Mouse (Mus musculus): ENCODE data around the gene Il4. TPM values are rescaled to one million over a fixed set of nuclear protein-coding genes. Genes with fewer than 3 reads are reported as not detected.

The Il4 gene
- total and polyA plus RNA-seq, 3 experiments: 0.27 TPM; not detected in 2

DNA sequence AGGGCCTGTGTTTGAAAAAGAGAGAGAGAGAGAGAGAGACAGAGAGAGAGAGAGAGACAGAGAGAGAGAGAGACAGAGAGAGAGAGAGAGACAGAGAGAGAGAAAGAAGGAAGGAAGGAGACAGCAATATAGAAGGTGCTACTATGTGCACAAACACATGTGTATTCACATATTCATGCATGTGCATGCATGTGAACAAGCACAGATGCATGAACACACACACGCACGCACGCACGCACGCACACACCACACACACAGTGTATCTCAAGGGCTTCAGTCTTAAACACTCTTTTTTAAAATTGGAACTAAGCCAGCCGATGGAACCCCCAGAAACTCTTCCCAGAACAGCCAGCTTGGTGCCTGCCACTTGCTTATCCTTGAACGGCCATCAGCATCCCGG, 2.9 kb downstream of the Il4 start:
- Histone ChIP-seq H3K79me2 (replicated peaks; ENCODE audit: control insufficient read depth, insufficient read depth, low read length) (no peaks in the 10 kb centered on the region), H3K27ac (no peak overlapping the region), H3K4me1 (ENCODE audit: control insufficient read depth, insufficient read depth, low read length) (no peaks in the 10 kb centered on the region), H3K4me3 (no peak overlapping the region), H3K9ac (ENCODE audit: low read depth, low read length) (no peak overlapping the region), H3K27me3 (ENCODE audit: control insufficient read depth, insufficient read depth, low read length) (no peaks in the 10 kb centered on the region), H3K36me3 (ENCODE audit: control insufficient read depth, insufficient read depth, low read length) (no peaks in the 10 kb centered on the region)
- TF ChIP-seq POLR2A (IDR thresholded peaks at IDR 0.05; ENCODE audit: insufficient read depth, low read depth, low read length) (no peak), EP300 (IDR thresholded peaks at IDR 0.05; ENCODE audit: insufficient read depth, low read depth, low read length) (no peak), CTCF (IDR thresholded peaks at IDR 0.05) (no peak)
- DNase-seq: no peak
- WGBS: 94% methylated on average over 8 of the region's 8 CpGs
- intact Hi-C loops (cut with DNase I): no loop called here

DNA sequence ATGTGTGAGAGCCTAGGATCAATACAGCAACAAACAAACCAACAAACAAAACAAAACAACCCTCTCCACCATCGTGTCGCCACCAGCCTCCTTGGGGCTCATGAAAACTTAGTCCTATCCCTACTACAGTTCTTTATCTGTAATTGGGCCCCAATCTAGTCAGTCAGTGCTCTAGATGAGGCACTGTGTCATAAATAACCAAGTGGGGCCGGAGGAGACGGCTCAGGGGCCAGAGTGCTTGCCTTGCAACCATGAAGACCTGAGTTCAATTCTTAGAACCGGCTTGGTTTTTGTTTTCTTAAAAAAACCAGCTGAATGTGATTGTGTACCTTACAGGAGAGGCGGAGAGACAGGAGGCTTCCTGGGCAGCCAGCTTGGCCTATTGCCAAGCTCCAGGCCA, 3.3 kb downstream of the Il4 start:
- 63% methylated on average over 6 of the region's 6 CpGs for WGBS
- DNase-seq: no peak
- Histone ChIP-seq H3K79me2 (replicated peaks; ENCODE audit: control insufficient read depth, insufficient read depth, low read length) (no peaks in the 10 kb centered on the region), H3K27ac (no peak overlapping the region), H3K4me3 (no peak overlapping the region), H3K36me3 (ENCODE audit: control insufficient read depth, insufficient read depth, low read length) (no peaks in the 10 kb centered on the region), H3K4me1 (ENCODE audit: control insufficient read depth, insufficient read depth, low read length) (no peaks in the 10 kb centered on the region), H3K9ac (ENCODE audit: low read depth, low read length) (no peak overlapping the region), H3K27me3 (ENCODE audit: control insufficient read depth, insufficient read depth, low read length) (no peaks in the 10 kb centered on the region)
- TF ChIP-seq POLR2A (IDR thresholded peaks at IDR 0.05; ENCODE audit: insufficient read depth, low read depth, low read length) (no peak), CTCF (IDR thresholded peaks at IDR 0.05) (no peak), EP300 (IDR thresholded peaks at IDR 0.05; ENCODE audit: insufficient read depth, low read depth, low read length) (no peak)
- intact Hi-C loops (cut with DNase I): no loop called here

DNA sequence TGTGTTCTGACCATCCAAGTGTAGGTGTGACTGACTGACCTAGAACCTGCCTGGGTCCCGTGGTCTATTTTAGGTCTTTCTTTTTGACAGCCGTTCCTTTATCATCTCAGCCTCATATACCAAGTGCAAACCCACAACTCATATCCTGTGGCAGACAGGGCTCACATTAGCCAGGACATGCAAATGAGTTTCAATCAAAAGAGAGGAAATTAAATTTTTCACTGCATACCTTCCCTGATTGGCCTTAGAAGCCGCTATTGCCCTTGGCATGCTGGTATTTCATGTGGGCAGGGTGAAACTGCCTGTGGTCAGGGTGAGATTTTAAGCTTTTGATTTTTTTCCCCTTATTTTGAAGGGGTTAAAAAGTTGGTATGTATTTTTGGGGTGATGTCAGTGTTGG, 8.8 kb downstream of the Il4 start:
- no peak overlapping the region for H3K9ac ChIP-seq (ENCODE audit: low read depth, low read length)
- no peak for DNase-seq
- no peaks in the 10 kb centered on the region for H3K79me2 ChIP-seq (replicated peaks; ENCODE audit: control insufficient read depth, insufficient read depth, low read length)
- no peak for TF ChIP-seq CTCF (IDR thresholded peaks at IDR 0.05)
- TF ChIP-seq POLR2A (IDR thresholded peaks at IDR 0.05; ENCODE audit: insufficient read depth, low read depth, low read length): no peak
- no peak for TF ChIP-seq EP300 (IDR thresholded peaks at IDR 0.05; ENCODE audit: insufficient read depth, low read depth, low read length)
- H3K27me3 ChIP-seq (ENCODE audit: control insufficient read depth, insufficient read depth, low read length): no peaks in the 10 kb centered on the region
- H3K36me3 ChIP-seq (ENCODE audit: control insufficient read depth, insufficient read depth, low read length): no peaks in the 10 kb centered on the region
- no peaks in the 10 kb centered on the region for H3K4me1 ChIP-seq (ENCODE audit: control insufficient read depth, insufficient read depth, low read length)
- H3K27ac ChIP-seq: no peak overlapping the region
- 77% methylated on average over 3 of the region's 3 CpGs for WGBS
- no peak overlapping the region for H3K4me3 ChIP-seq
- intact Hi-C loops (cut with DNase I): no loop called here

DNA sequence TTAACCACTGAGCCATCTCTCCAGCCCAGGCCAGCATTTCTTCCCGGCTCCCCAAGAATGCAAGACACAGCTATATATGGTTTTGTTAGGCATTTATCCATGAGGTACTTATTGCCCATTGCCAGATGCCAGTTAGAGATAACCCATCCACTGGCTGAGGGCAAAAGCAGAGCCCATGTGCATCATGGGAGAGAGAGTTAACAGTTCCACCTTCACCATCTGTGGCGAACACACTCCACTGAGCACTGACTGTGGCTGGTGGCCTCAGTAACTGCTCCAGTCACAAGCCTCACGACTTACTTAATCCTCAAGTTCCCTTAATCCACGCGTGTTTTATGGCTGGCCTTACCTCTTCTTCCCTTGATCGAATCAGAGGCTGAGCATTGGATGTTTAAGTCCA, 9.2 kb downstream of the Il4 start:
- no peak overlapping the region for H3K27ac ChIP-seq
- no peaks in the 10 kb centered on the region for H3K27me3 ChIP-seq (ENCODE audit: control insufficient read depth, insufficient read depth, low read length)
- H3K36me3 ChIP-seq (ENCODE audit: control insufficient read depth, insufficient read depth, low read length): no peaks in the 10 kb centered on the region
- no peaks in the 10 kb centered on the region for H3K4me1 ChIP-seq (ENCODE audit: control insufficient read depth, insufficient read depth, low read length)
- intact Hi-C loops (cut with DNase I): no loop called here
- DNase-seq: no peak
- TF ChIP-seq EP300 (IDR thresholded peaks at IDR 0.05; ENCODE audit: insufficient read depth, low read depth, low read length): no peak
- TF ChIP-seq CTCF (IDR thresholded peaks at IDR 0.05): no peak
- TF ChIP-seq POLR2A (IDR thresholded peaks at IDR 0.05; ENCODE audit: insufficient read depth, low read depth, low read length): no peak
- 85% methylated on average over 6 of the region's 6 CpGs for WGBS
- no peaks in the 10 kb centered on the region for H3K79me2 ChIP-seq (replicated peaks; ENCODE audit: control insufficient read depth, insufficient read depth, low read length)
- H3K9ac ChIP-seq (ENCODE audit: low read depth, low read length): no peak overlapping the region
- H3K4me3 ChIP-seq: no peak overlapping the region

DNA sequence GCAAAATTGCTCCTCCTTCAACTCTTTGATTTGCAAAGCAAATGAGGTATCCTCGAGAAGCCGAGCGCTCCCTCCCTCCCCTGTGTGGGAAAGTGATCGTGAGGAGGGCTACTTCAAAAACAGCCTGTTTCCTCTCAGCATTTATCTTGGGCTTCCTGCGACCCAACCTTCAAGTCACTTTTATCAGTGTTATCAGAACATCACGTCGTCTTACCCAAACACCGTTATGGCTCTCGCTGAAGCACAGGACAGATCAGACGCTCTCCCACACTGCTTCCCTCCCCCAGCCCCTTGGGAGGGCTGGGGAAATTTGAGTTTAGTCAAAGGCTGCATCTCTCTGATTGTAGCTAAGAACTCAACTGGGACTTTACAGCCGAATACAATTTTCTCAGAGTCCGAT, 12.9 kb downstream of the Il4 start:
- Histone ChIP-seq H3K27me3 (ENCODE audit: control insufficient read depth, insufficient read depth, low read length) (no peaks in the 10 kb centered on the region), H3K9ac (ENCODE audit: low read depth, low read length) (no peak overlapping the region), H3K79me2 (replicated peaks; ENCODE audit: control insufficient read depth, insufficient read depth, low read length) (no peaks in the 10 kb centered on the region), H3K4me1 (ENCODE audit: control insufficient read depth, insufficient read depth, low read length) (no peaks in the 10 kb centered on the region), H3K27ac (no peak overlapping the region), H3K36me3 (ENCODE audit: control insufficient read depth, insufficient read depth, low read length) (no peaks in the 10 kb centered on the region), H3K4me3 (no peak overlapping the region)
- no peak for TF ChIP-seq POLR2A (IDR thresholded peaks at IDR 0.05; ENCODE audit: insufficient read depth, low read depth, low read length)
- no peak for TF ChIP-seq CTCF (IDR thresholded peaks at IDR 0.05)
- no peak for TF ChIP-seq EP300 (IDR thresholded peaks at IDR 0.05; ENCODE audit: insufficient read depth, low read depth, low read length)
- intact Hi-C loops (cut with DNase I): no loop called here
- WGBS: 15% methylated on average over 12 of the region's 12 CpGs
- no peak for DNase-seq

DNA sequence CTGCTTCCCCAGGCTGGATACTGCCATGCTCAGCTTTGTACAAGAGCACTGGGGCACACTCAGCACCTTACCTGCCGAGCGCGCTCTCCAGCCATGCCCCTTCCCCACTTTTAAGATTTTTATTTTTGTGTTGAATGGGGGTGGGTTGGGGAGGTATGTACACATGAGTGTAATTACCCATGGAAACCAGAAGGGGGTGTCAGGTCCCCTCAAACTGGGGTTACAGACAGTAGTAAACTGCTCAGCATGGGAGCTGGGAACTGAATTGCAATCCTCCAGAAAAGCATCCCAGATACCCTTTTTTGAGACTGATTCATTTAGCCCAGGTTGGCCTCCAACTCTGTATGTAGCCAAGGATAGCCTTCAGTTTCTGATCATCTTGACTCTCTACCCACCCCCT, 13.5 kb downstream of the Il4 start:
- Histone ChIP-seq H3K27ac (no peak overlapping the region), H3K27me3 (ENCODE audit: control insufficient read depth, insufficient read depth, low read length) (no peaks in the 10 kb centered on the region), H3K79me2 (replicated peaks; ENCODE audit: control insufficient read depth, insufficient read depth, low read length) (no peaks in the 10 kb centered on the region), H3K36me3 (ENCODE audit: control insufficient read depth, insufficient read depth, low read length) (no peaks in the 10 kb centered on the region), H3K4me1 (ENCODE audit: control insufficient read depth, insufficient read depth, low read length) (no peaks in the 10 kb centered on the region), H3K9ac (ENCODE audit: low read depth, low read length) (no peak overlapping the region), H3K4me3 (no peak overlapping the region)
- intact Hi-C loops (cut with DNase I): no loop called here
- no peak for DNase-seq
- no peak for TF ChIP-seq POLR2A (IDR thresholded peaks at IDR 0.05; ENCODE audit: insufficient read depth, low read depth, low read length)
- no peak for TF ChIP-seq EP300 (IDR thresholded peaks at IDR 0.05; ENCODE audit: insufficient read depth, low read depth, low read length)
- TF ChIP-seq CTCF (IDR thresholded peaks at IDR 0.05): peak; percentile 30
- WGBS: 99% methylated on average over 3 of the region's 3 CpGs
